Comparison of ENCODE assay signal across 27 mouse cellular contexts in the genomic region with DNA sequence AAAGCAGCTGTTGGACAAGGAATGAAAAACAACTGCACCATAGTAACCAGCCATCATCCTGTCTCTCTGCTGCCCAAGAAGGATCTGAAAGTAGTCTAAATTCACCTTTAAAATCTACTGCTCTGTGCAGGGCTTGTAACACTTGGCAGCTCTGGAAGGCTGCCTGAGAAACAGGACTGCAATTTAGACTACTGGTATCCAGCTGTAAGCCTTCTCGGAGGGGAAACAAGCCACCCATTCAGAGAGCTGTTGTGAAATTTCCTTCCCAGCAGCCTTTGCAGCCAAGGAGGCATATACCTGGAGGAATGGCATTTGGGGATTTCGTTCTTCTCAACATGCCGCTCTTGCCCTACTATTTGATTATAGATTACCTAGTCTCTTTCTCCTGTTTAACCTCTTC.
A peak's percentile ranks its signal among the peaks of the same experiment; 100 is the strongest.
DNase-seq lines count a peak whose midpoint lies in the region; ATAC-seq and TF ChIP-seq lines count a peak whose summit lies in the region.
"Had no signal": no experiment of that assay in that cellular context is flagged by ENCODE, and none has a peak within 500 bp of the region (broad histone marks: within the 10 kb centered on the region; RNA-seq: fewer than 3 reads in every experiment).

No protein-coding gene starts in this region.

- no peak overlapping the region for H3K4me3 ChIP-seq in liver, postnatal 0 days (ENCODE audit: low read depth, low read length)
- H3K4me3 ChIP-seq in liver, embryonic 11.5 days (ENCODE audit: low read depth, low read length), result no peak overlapping the region
- H3K4me3 ChIP-seq in midbrain, embryonic 11.5 days (ENCODE audit: low read depth, low read length), result no peak overlapping the region
- H3K4me3 ChIP-seq in midbrain, embryonic 15.5 days, result no peak overlapping the region
- no peak overlapping the region for H3K4me3 ChIP-seq in limb, embryonic 15.5 days
- no peak overlapping the region for H3K4me3 ChIP-seq in hindbrain, postnatal 0 days (ENCODE audit: low read length)
- H3K4me3 ChIP-seq: erythroblast, embryonic 14.5 days; forebrain, embryonic 12.5 days; heart, embryonic 13.5 days; hindbrain, embryonic 10.5 days; hindbrain, embryonic 15.5 days; neural tube, embryonic 13.5 days had no signal

- TF ChIP-seq CTCF in liver, postnatal 0 days (IDR thresholded peaks at IDR 0.05; ENCODE audit: low read depth), result no peak
- no peak for TF ChIP-seq CTCF in hindbrain, postnatal 0 days (IDR thresholded peaks at IDR 0.05; ENCODE audit: low read depth)

- no peaks in the 10 kb centered on the region for H3K36me3 ChIP-seq in liver, postnatal 0 days (replicated peaks; ENCODE audit: insufficient read depth, low read length)
- no peaks in the 10 kb centered on the region for H3K36me3 ChIP-seq in liver, embryonic 11.5 days (ENCODE audit: control insufficient read depth, insufficient read depth, low read length)
- H3K36me3 ChIP-seq in midbrain, embryonic 11.5 days (ENCODE audit: control insufficient read depth, insufficient read depth, low read length), result no peaks in the 10 kb centered on the region
- no peaks in the 10 kb centered on the region for H3K36me3 ChIP-seq in midbrain, embryonic 15.5 days (replicated peaks)
- no peaks in the 10 kb centered on the region for H3K36me3 ChIP-seq in limb, embryonic 15.5 days
- H3K36me3 ChIP-seq in hindbrain, postnatal 0 days (ENCODE audit: insufficient read depth, low read length), result no peaks in the 10 kb centered on the region
- H3K36me3 ChIP-seq: forebrain, embryonic 12.5 days; G1E; heart, embryonic 13.5 days; hindbrain, embryonic 10.5 days; hindbrain, embryonic 15.5 days; neural tube, embryonic 13.5 days had no signal

- peak; percentile 1 for DNase-seq in liver, postnatal 0 days
- no peak for DNase-seq in liver, embryonic 11.5 days (ENCODE audit: low spot score)
- peak; percentile 28 for DNase-seq in midbrain, embryonic 11.5 days (ENCODE audit: low spot score, missing footprints)
- DNase-seq in fibroblast of lung, adult 2 months (ENCODE audit: low read depth), result peak; percentile 84
- no peak for DNase-seq in kidney, adult 18-20 months
- no peak for DNase-seq in hindbrain, postnatal 0 days (ENCODE audit: low spot score)
- DNase-seq: adrenal gland, adult 8-10 months; cerebellum, adult 8-10 months; cerebellum, postnatal 25 days; forebrain, postnatal 0 days; gastrocnemius, postnatal 10 days; kidney, adult 2 months; kidney, postnatal 10 days; layer of hippocampus, adult 9-11 months; thymus, adult 18-20 months; thymus, postnatal 25 days had no signal

- H3K4me1 ChIP-seq in liver, postnatal 0 days (ENCODE audit: insufficient read depth), result no peaks in the 10 kb centered on the region; the same call in 1 of the 2 replicates
- no peaks in the 10 kb centered on the region for H3K4me1 ChIP-seq in liver, embryonic 11.5 days (replicated peaks; ENCODE audit: control insufficient read depth, insufficient read depth, low read length)
- peaks cover 6% of the 10 kb centered on the region; the same call in 1 of the 2 replicates for H3K4me1 ChIP-seq in midbrain, embryonic 11.5 days (ENCODE audit: control insufficient read depth, insufficient read depth, low read length)
- H3K4me1 ChIP-seq in midbrain, embryonic 15.5 days, result peaks cover 17% of the 10 kb centered on the region
- H3K4me1 ChIP-seq in limb, embryonic 15.5 days, result peaks cover 12% of the 10 kb centered on the region
- peaks cover 7% of the 10 kb centered on the region; the same call in 1 of the 2 replicates for H3K4me1 ChIP-seq in hindbrain, postnatal 0 days (ENCODE audit: insufficient read depth, low read length)

- H3K9ac ChIP-seq in liver, postnatal 0 days (replicated peaks), result no peak overlapping the region
- no peak overlapping the region for H3K9ac ChIP-seq in liver, embryonic 11.5 days (ENCODE audit: low read depth, low read length)
- no peak overlapping the region for H3K9ac ChIP-seq in midbrain, embryonic 11.5 days (ENCODE audit: low read length)
- no peak overlapping the region for H3K9ac ChIP-seq in midbrain, embryonic 15.5 days
- H3K9ac ChIP-seq in limb, embryonic 15.5 days, result no peak overlapping the region
- H3K9ac ChIP-seq in hindbrain, postnatal 0 days (replicated peaks; ENCODE audit: low read length), result no peak overlapping the region
- H3K9ac ChIP-seq: forebrain, embryonic 12.5 days; forebrain, postnatal 0 days; heart, embryonic 13.5 days; hindbrain, embryonic 15.5 days; liver, embryonic 14.5 days; neural tube, embryonic 13.5 days had no signal

- no peak overlapping the region for H3K4me2 ChIP-seq in liver, postnatal 0 days (ENCODE audit: low read depth, low read length)
- no peak overlapping the region for H3K4me2 ChIP-seq in liver, embryonic 11.5 days
- no peak overlapping the region for H3K4me2 ChIP-seq in midbrain, embryonic 11.5 days
- H3K4me2 ChIP-seq in midbrain, embryonic 15.5 days, result no peak overlapping the region
- no peak overlapping the region for H3K4me2 ChIP-seq in limb, embryonic 15.5 days
- no peak overlapping the region for H3K4me2 ChIP-seq in hindbrain, postnatal 0 days (ENCODE audit: low read depth, low read length)
- H3K4me2 ChIP-seq: forebrain, embryonic 12.5 days; heart, embryonic 13.5 days; hindbrain, embryonic 15.5 days; neural tube, embryonic 13.5 days had no signal

- 65% methylated on average over 3 of the region's 3 CpGs for WGBS in liver, postnatal 0 days (ENCODE audit: insufficient replicate concordance)
- 79% methylated on average over 3 of the region's 3 CpGs for WGBS in liver, embryonic 11.5 days
- 89% methylated on average over 3 of the region's 3 CpGs for WGBS in midbrain, embryonic 11.5 days
- 75% methylated on average over 3 of the region's 3 CpGs for WGBS in midbrain, embryonic 15.5 days
- 44% methylated on average over 3 of the region's 3 CpGs for WGBS in limb, embryonic 15.5 days
- 61% methylated on average over 3 of the region's 3 CpGs for WGBS in hindbrain, postnatal 0 days

- no peak overlapping the region for H3K27ac ChIP-seq in liver, postnatal 0 days (ENCODE audit: low read depth)
- no peak overlapping the region for H3K27ac ChIP-seq in liver, embryonic 11.5 days (ENCODE audit: low read depth, low read length)
- no peak overlapping the region for H3K27ac ChIP-seq in midbrain, embryonic 11.5 days (ENCODE audit: low read depth, low read length)
- no peak overlapping the region for H3K27ac ChIP-seq in midbrain, embryonic 15.5 days
- H3K27ac ChIP-seq in limb, embryonic 15.5 days, result peak overlapping the region; percentile 28; the same call in 1 of the 2 replicates
- H3K27ac ChIP-seq in hindbrain, postnatal 0 days, result no peak overlapping the region
- H3K27ac ChIP-seq: forebrain, embryonic 12.5 days; heart, embryonic 13.5 days; hindbrain, embryonic 10.5 days; hindbrain, embryonic 15.5 days; liver, embryonic 14.5 days; macrophage; neural tube, embryonic 13.5 days had no signal

- TF ChIP-seq EP300 in liver, postnatal 0 days (IDR thresholded peaks at IDR 0.05; ENCODE audit: low read depth), result no peak

- ATAC-seq in liver, postnatal 0 days, result no peak
- ATAC-seq in liver, embryonic 11.5 days (replicated peaks; ENCODE audit: low FRiP score), result no peak
- ATAC-seq in midbrain, embryonic 11.5 days (ENCODE audit: low FRiP score), result no peak
- ATAC-seq in midbrain, embryonic 15.5 days (replicated peaks), result no peak
- ATAC-seq in limb, embryonic 15.5 days (ENCODE audit: insufficient number of reproducible peaks, low FRiP score, low TSS enrichment, low read depth), result no peak
- ATAC-seq in hindbrain, postnatal 0 days, result no peak
- ATAC-seq: forebrain, postnatal 0 days had no signal

- H3K9me3 ChIP-seq in liver, postnatal 0 days (ENCODE audit: low read length), result peaks cover 2% of the 10 kb centered on the region; the same call in 1 of the 2 replicates
- peaks cover 5% of the 10 kb centered on the region for H3K9me3 ChIP-seq in liver, embryonic 11.5 days (ENCODE audit: control insufficient read depth, low read length)
- H3K9me3 ChIP-seq in midbrain, embryonic 11.5 days (ENCODE audit: control insufficient read depth, low read length), result no peaks in the 10 kb centered on the region
- peaks cover 6% of the 10 kb centered on the region for H3K9me3 ChIP-seq in midbrain, embryonic 15.5 days
- H3K9me3 ChIP-seq in limb, embryonic 15.5 days, result peaks cover 5% of the 10 kb centered on the region; the same call in 1 of the 2 replicates
- no peaks in the 10 kb centered on the region; the same call in 1 of the 2 replicates for H3K9me3 ChIP-seq in hindbrain, postnatal 0 days (ENCODE audit: low read length)
- H3K9me3 ChIP-seq: hindbrain, embryonic 15.5 days had no signal

- no peaks in the 10 kb centered on the region for H3K27me3 ChIP-seq in liver, postnatal 0 days (ENCODE audit: insufficient read depth, low read length)
- no peaks in the 10 kb centered on the region for H3K27me3 ChIP-seq in liver, embryonic 11.5 days (replicated peaks; ENCODE audit: control insufficient read depth, insufficient read depth, low read length)
- no peaks in the 10 kb centered on the region for H3K27me3 ChIP-seq in midbrain, embryonic 11.5 days (ENCODE audit: control insufficient read depth, insufficient read depth, low read length)
- no peaks in the 10 kb centered on the region for H3K27me3 ChIP-seq in midbrain, embryonic 15.5 days (replicated peaks)
- no peaks in the 10 kb centered on the region for H3K27me3 ChIP-seq in limb, embryonic 15.5 days
- no peaks in the 10 kb centered on the region for H3K27me3 ChIP-seq in hindbrain, postnatal 0 days (ENCODE audit: insufficient read depth, low read length)
- H3K27me3 ChIP-seq: forebrain, embryonic 12.5 days; heart, embryonic 13.5 days; hindbrain, embryonic 15.5 days; neural tube, embryonic 13.5 days had no signal

Comparison
In these comparisons a context has a peak if more than half of its experiments do, and no peak if none do; other contexts are left out.
1. DNase-seq: peak in liver, postnatal 0 days (single experiment), midbrain, embryonic 11.5 days (single experiment) and fibroblast of lung, adult 2 months (single experiment); none in liver, embryonic 11.5 days (single experiment), kidney, adult 18-20 months (single experiment) and hindbrain, postnatal 0 days (single experiment).